Mouse (Mus musculus) testis, adult 2 months (tissue): ENCODE results near the gene Adamts3. TPM values are rescaled to one million over a fixed set of nuclear protein-coding genes. Genes with fewer than 3 reads are reported as not detected.

ENCODE experiments used
- H3K27ac ChIP-seq: fragments of 200-500 bp; 2 replicates; pipeline ENCODE4 v1.5.1; 2012; ENCODE audit warnings: low read depth, low read length; ENCODE audit not compliant: control insufficient read depth, insufficient read depth
- H3K27me3 ChIP-seq: fragments of 200-500 bp; 2 replicates; pipeline ENCODE4 v1.6.1; 2012; ENCODE audit warnings: mild to moderate bottlenecking, low read length, moderate library complexity; ENCODE audit not compliant: control insufficient read depth, insufficient read depth
- H3K36me3 ChIP-seq: fragments of 200-500 bp; 2 replicates; pipeline ENCODE4 v1.6.1; 2012; ENCODE audit warnings: mild to moderate bottlenecking, low read length; ENCODE audit not compliant: control insufficient read depth, insufficient read depth
- H3K4me1 ChIP-seq: fragments of 200-500 bp; 2 replicates; pipeline ENCODE4 v1.6.1; 2012; ENCODE audit warnings: low read length; ENCODE audit not compliant: control insufficient read depth, insufficient read depth
- H3K4me3 ChIP-seq: fragments of 200-500 bp; 2 replicates; pipeline ENCODE4 v1.5.1; 2012; ENCODE audit warnings: low read depth, mild to moderate bottlenecking, low read length, moderate library complexity, mixed read lengths; ENCODE audit not compliant: control insufficient read depth
- CTCF ChIP-seq: fragments of 200-500 bp; IDR thresholded peaks from 2 replicates; pipeline ENCODE4 v1.5.1; 2012; ENCODE audit warnings: low read depth, mild to moderate bottlenecking, inconsistent platforms, low read length, moderate library complexity; ENCODE audit not compliant: control insufficient read depth, insufficient read depth, insufficient replicate concordance
- POLR2A ChIP-seq: fragments of 200-500 bp; IDR thresholded peaks from 2 replicates; pipeline ENCODE4 v1.6.1; 2012; ENCODE audit warnings: low read depth, mild to moderate bottlenecking, inconsistent platforms, low read length, moderate library complexity; ENCODE audit not compliant: control insufficient read depth
- polyA plus RNA-seq: library from polyadenylated mRNA; depleted of rRNA; stranded (reverse); fragments of >200 nt; gene quantifications from 2 replicates; pipeline ENCODE4 v1.2.3, GENCODE M21; 2012; rRNA removed

Gene Adamts3
- polyA plus RNA-seq = 0.28 and 0.81 TPM in 2 replicates

DNA sequence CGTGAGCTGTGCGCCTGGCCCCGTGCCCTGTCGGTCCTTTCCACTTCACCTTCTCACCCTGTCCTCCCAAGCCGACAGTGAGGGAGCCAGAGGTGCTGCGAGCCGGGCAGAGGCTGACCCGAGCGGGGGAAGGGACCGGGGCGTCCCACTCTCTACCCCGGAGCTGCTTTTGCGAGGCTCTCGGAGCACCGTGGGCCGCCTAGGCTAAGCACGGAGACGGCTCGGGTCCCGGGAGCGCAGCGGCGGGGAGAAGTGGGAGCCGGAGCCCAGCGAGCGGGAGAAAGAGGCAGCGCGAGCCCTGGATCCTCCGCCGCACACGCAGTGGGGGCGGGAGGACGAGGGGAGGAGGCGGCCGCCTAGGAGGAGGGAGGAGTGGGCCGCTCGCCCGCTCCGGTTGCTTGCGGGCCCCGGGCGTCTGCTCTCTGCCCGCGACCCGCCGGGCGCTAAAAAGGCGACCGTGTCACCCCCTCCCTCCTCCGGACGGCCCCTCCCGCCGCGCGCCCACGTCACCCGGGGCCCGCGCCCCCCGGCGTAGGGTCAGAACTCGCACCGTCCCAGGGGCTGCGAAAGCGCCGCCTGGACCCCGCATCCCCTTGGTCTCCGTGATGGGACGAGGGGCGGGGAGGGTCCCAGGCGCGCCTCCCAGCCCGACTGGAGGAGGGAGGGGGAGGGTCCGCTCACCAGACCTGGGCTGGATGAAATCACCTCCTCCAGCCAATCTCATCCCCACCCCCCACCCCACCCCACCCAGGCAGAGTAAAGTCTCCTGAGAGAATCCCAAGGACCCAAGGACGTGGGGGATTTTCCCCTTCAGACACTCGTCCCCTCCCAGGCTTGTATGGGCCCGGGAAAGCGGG, at the start of gene Adamts3:
Adamts3 (minus strand) TSS at position 284 of the 857 bp plus-strand sequence.
- Histone ChIP-seq H3K27me3 (no peaks in the 10 kb centered on the region), H3K36me3 (no peaks in the 10 kb centered on the region), H3K4me3 (peak within 1 kb of the TSS; percentile 67), H3K4me1 (peaks cover 15% of the 10 kb centered on the region), H3K27ac (no peak within 1 kb of the TSS)
- TF ChIP-seq POLR2A (no peak), CTCF (no peak)

DNA sequence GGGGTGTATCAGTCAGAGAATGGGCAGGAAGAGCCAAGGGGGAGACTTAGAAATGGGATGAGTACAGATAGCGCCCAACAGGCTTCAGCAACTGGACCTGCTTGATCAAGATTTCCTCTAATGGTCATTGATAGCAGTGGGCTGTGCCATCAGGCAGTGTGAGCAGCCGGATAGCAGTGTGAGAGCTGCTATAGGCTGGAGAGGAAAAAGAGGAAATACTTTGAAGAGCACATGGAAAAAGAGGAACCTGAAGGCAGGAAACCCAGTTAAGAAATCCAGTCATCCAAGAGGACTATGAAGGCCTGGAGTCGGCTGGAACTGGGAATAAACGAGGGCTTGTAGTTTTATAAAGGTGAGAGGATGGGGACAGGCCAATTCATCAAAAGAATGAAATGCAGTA, 48.4 kb upstream of the Adamts3 start:
- TF ChIP-seq POLR2A (no peak), CTCF (no peak)
- no peak overlapping the region for H3K4me3 ChIP-seq
- H3K4me1 ChIP-seq = no peaks in the 10 kb centered on the region
- H3K36me3 ChIP-seq = no peaks in the 10 kb centered on the region
- H3K27ac ChIP-seq = no peak overlapping the region
- H3K27me3 ChIP-seq = no peaks in the 10 kb centered on the region

DNA sequence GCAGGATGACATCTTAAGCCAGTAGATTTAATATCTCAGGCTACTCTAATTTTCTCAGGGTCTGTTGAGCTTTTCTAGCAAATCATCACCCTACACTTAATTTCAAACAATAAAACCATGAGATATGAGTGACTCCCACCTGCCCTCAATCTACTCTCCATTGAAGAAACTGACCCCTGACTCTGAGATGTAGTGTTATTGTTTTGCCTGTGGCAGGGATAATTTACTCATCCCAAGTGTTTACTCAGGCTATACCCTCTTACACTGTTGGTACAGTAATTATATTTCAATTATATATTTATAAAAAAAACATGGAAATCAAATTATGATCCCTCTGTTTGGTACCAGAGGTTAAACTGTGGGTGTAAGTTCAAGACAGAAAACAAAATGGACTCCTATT, 29.2 kb upstream of the Adamts3 start:
- Histone ChIP-seq H3K27me3 (no peaks in the 10 kb centered on the region), H3K27ac (no peak overlapping the region), H3K36me3 (no peaks in the 10 kb centered on the region), H3K4me3 (no peak overlapping the region), H3K4me1 (no peaks in the 10 kb centered on the region)
- TF ChIP-seq CTCF (no peak), POLR2A (no peak)

DNA sequence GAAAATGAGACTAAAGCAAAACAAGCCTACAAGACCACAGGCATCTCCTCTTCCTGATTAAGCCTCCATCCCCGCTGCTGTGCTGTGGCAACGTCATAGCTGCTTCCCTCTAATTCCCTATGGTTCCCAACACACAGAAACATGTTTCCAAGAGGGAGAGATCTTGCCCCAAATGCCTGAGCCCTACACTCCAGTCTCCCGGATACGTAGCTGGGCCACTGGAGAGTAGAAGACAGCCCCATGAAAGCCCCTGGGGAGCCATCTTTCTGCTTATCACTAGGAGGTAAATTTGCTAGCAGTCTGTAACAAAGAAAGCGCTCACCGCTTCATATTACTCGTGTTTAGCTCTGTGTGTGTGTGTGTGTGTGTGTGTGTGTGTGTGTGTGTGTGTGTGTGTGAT, 28.8 kb upstream of the Adamts3 start:
- Histone ChIP-seq H3K27ac (no peak overlapping the region), H3K27me3 (no peaks in the 10 kb centered on the region), H3K36me3 (no peaks in the 10 kb centered on the region), H3K4me1 (no peaks in the 10 kb centered on the region), H3K4me3 (no peak overlapping the region)
- TF ChIP-seq CTCF = no peak
- no peak for TF ChIP-seq POLR2A

DNA sequence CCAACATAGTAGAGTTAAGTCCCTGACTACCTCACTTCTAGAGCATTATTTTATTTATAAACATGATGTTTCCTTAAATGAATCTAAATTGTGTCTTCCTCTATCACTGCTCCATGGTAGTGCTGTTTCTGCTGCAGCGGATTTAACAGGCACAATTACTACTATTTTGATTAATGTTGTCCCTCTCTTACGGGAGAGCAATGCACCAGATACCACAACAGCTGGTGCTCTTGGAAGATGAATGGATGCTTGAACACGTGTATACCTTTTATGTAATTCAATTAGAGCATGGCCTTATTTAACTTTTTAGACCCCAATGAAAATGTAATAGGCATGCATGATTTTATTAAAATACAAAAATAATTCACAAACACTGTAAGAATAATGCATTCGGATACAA, 28.4 kb upstream of the Adamts3 start:
- no peak for TF ChIP-seq CTCF
- no peak for TF ChIP-seq POLR2A
- H3K27ac ChIP-seq = no peak overlapping the region
- no peak overlapping the region for H3K4me3 ChIP-seq
- H3K27me3 ChIP-seq = no peaks in the 10 kb centered on the region
- no peaks in the 10 kb centered on the region for H3K36me3 ChIP-seq
- no peaks in the 10 kb centered on the region for H3K4me1 ChIP-seq

DNA sequence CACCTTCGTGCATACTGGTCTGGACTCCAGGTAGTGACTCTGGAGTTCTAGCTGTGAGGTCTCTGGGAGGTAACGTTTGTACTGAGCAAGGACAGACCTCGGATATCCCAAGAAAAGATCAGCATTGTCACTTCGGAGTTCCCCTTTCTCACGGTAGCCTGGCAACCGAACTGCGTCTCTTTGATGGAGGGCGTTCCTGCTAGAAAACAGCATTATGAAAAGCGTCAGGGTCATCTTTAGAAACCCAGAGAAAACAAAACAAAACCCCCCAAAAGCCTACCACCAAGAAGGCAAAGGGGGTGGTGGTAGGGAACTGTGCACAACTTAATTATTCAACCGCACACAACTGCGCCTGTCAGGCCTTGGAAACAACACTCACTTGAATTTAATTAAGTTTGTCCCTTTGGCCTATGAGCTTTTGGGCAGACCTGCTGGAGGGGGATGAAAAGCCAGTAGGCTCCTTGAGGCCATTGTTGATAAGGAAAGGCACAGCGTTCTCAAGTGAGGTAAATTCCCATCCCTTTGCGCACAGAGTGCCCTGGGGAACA, 23.8 kb upstream of the Adamts3 start:
- H3K27ac ChIP-seq = no peak overlapping the region
- H3K4me1 ChIP-seq = no peaks in the 10 kb centered on the region
- no peak overlapping the region for H3K4me3 ChIP-seq
- TF ChIP-seq CTCF (no peak), POLR2A (no peak)
- H3K27me3 ChIP-seq = no peaks in the 10 kb centered on the region
- no peaks in the 10 kb centered on the region for H3K36me3 ChIP-seq

DNA sequence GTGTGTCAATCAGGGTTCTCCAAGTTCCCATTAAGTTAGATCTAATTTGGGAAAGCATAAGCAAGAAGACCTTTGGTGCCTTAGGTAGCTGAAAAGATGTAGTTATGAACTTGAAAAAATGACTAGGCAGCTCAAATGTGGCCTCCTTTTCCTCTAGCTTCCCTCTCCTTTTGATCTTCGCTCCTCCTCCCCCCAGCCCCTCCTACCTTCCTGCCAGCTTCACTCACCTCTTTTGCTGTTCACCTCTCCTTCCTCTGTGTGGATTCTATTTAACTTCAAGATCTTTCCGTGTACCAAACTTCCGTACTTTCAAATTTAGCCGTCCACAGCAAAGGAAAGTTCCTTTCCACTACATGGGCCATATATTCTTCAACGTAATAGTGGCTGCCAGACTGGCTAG, 17.9 kb upstream of the Adamts3 start:
- no peak for TF ChIP-seq CTCF
- no peak for TF ChIP-seq POLR2A
- H3K27ac ChIP-seq = no peak overlapping the region
- H3K4me1 ChIP-seq = no peaks in the 10 kb centered on the region
- no peaks in the 10 kb centered on the region for H3K27me3 ChIP-seq
- H3K36me3 ChIP-seq = no peaks in the 10 kb centered on the region
- H3K4me3 ChIP-seq = no peak overlapping the region
